Mouse (Mus musculus) gastrocnemius, postnatal 4 days (tissue): Measurements from ENCODE around the gene Npvf. TPM values are rescaled to one million over a fixed set of nuclear protein-coding genes. Genes with fewer than 3 reads are reported as not detected.
"Not testable (repeated sequence)": the region's sequence is repeated elsewhere in the genome, so short reads cannot be mapped to it uniquely, and the experiment has no call there.

Experiments
- DNase-seq, 2 experiments: peaks; one replicate each; pipeline ENCODE4 v3.0.0; 2021 to 2022; ENCODE audit warnings: low spot score in 2 of 2, mixed read lengths in 2 of 2
- total RNA-seq, 2 experiments: library from RNA; stranded (reverse); gene quantifications; 2 replicates each; pipeline ENCODE4 v1.2.3; 2021

The Npvf gene
- total RNA-seq, 2 experiments from 2014 or later, result not detected

GRCm38 (mm10) chr6:50641898-50642297, 12.3 kb downstream of the Npvf start:
- DNase-seq, result no peak

GRCm38 (mm10) chr6:50640377-50640776, 13.9 kb downstream of the Npvf start:
- no peak for DNase-seq

DNA sequence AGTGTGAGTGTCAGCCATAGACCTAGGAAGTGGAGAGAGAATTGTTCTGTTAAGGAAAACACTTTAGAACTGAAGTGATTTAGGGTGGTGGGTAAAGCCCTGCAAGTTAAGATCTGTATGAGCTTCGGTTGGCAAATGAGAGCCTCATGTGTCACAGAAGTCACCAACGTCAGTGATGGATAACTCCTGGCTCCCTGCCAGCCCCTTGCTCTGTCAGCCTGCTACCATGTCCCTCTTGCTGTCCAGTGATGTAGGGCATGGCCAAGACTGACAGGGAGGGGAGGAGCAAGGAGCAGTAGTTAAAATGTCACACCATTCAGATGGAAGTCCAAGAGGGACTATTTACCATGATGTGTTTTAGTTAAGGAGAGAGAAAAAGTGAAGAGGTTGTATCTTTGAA, 14.6 kb downstream of the Npvf start:
- no peak for DNase-seq

GRCm38 (mm10) chr6:50626170-50626569, 28.1 kb downstream of the Npvf start:
- not testable (repeated sequence) for DNase-seq

DNA sequence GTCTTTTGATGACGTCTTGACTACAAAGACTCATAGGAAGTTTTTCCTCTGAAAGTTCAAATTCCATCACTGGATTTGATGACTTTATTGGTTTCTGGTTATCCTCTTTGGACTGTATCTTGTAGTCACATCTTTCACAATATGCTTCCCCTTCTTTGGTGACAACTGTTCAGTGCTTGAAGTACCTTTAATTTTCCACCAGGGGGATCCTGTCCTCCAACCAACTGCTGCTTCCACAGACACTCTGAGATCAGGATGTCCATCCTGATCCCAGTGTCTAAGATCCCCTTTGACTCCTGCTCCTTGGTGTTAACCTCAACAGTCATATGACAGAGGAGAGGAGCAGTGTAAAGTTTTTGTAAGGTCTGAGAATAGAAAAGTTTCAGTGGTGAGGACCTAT, 36.0 kb downstream of the Npvf start:
- not testable (repeated sequence) for DNase-seq

DNA sequence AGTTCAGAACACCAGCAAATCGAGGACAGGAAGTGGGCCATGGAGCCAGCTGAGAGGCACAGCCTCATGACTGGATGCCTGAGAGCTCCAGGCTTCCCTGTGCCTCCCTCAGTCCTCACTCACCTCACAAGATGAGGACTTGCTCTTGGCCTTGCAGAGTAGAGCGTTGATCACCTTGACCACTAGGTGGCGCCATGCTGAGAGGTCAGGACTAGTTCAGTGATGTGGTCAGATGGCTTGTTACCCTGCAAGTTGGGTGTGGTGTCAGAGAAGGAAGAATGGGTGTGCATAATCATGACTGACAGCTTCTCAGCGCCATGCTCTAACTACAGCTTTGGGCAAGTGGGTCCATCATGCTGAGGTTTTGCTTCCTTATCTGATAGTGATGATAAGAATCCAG, 52.6 kb downstream of the Npvf start:
- no peak for DNase-seq

Other genes starting within 250 kb of the Npvf start
- gene Osbpl3, start 198.2 kb downstream of the Npvf start, total RNA-seq, result 10 to 100 TPM in 1 of 2 experiments, 1 to 10 TPM in 1; 8.7 to 12.3 TPM
- 10 to 100 TPM; 43.5 to 51.8 TPM for gene Cycs, start 87.9 kb downstream of the Npvf start, total RNA-seq
- under 1 TPM; 0.10 to 0.32 TPM for gene 4921507P07Rik, start 57.8 kb downstream of the Npvf start, total RNA-seq